Mouse (Mus musculus) v-Abl transformed pro-B cells (cell line): ENCODE data around the gene Kcnk6.
"Not testable (repeated sequence)": the region's sequence is repeated elsewhere in the genome, so short reads cannot be mapped to it uniquely, and the experiment has no call there.

Experiments used
- in situ Hi-C, 2 experiments: fragments of 400-800 bp; cut with MboI; formaldehyde crosslinking; loops; one replicate each; pipeline ENCODE4 v1.15.1; 2025; ENCODE audit not compliant: unreplicated experiment in 2 of 2

Gene Kcnk6

GRCm38 (mm10) chr7:29247706-29248105 lies 15.4 kb upstream of the Kcnk6 start:
- in situ Hi-C loops: loop anchor here (5.0 to 10.0 kb wide), 3 partner anchors 45 to 120 kb away; partner anchors contain the start of genes Ggn (in 1 of the 2), Ryr1 (in 1 of the 2) and Spred3 (in 1 of the 2)

GRCm38 (mm10) chr7:29247314-29247700 lies 15.0 kb upstream of the Kcnk6 start:
- in situ Hi-C loops: loop anchor here (5.0 to 10.0 kb wide), 3 partner anchors 45 to 120 kb away; partner anchors contain the start of genes Ggn (in 1 of the 2), Ryr1 (in 1 of the 2) and Spred3 (in 1 of the 2)

GRCm38 (mm10) chr7:29246619-29247313 lies 14.5 kb upstream of the Kcnk6 start:
- in situ Hi-C loops: loop anchor here (5.0 to 10.0 kb wide), 3 partner anchors 46 to 119 kb away; partner anchors contain the start of genes Ggn (in 1 of the 2), Ryr1 (in 1 of the 2) and Spred3 (in 1 of the 2)

GRCm38 (mm10) chr7:29246015-29246414 lies 13.7 kb upstream of the Kcnk6 start:
- in situ Hi-C loops: loop anchor here (5.0 to 10.0 kb wide), 3 partner anchors 46 to 119 kb away; partner anchors contain the start of genes Ggn (in 1 of the 2), Ryr1 (in 1 of the 2) and Spred3 (in 1 of the 2)

GRCm38 (mm10) chr7:29244732-29245416 lies 12.6 kb upstream of the Kcnk6 start:
- in situ Hi-C loops: loop anchor here (5.0 to 10.0 kb wide), 3 partner anchors 47 to 118 kb away; partner anchors contain the start of genes Ryr1 (in 2 of the 2), Ggn (in 1 of the 2) and Spred3 (in 1 of the 2)

GRCm38 (mm10) chr7:29238019-29238967 lies 6.0 kb upstream of the Kcnk6 start, which contains the start of gene Yif1b:
Gene Yif1b (plus strand): TSS chr7:29238329.
- in situ Hi-C loops: no loop called here

- in situ Hi-C loops: not testable (repeated sequence)
Observed at GRCm38 (mm10) chr7:29237596-29237995, 5.3 kb upstream of the Kcnk6 start.

- in situ Hi-C loops: no loop called here
Observed at GRCm38 (mm10) chr7:29236593-29236992, 4.3 kb upstream of the Kcnk6 start.

GRCm38 (mm10) chr7:29234661-29235060 lies 2.3 kb upstream of the Kcnk6 start:
- in situ Hi-C loops: loop anchor here in 1 of 2 experiments (5.0 kb wide), 1 partner anchor 52 kb away; the partner anchor contains the start of gene Psmd8

GRCm38 (mm10) chr7:29233745-29234144 lies 1.4 kb upstream of the Kcnk6 start:
- in situ Hi-C loops: loop anchor here in 1 of 2 experiments (5.0 kb wide), 1 partner anchor 51 kb away; the partner anchor contains the start of gene Psmd8

- in situ Hi-C loops: loop anchor here in 1 of 2 experiments (5.0 kb wide), 1 partner anchor 49 kb away; the partner anchor contains the start of gene Psmd8
Observed at GRCm38 (mm10) chr7:29231517-29231916, 798 bp downstream of the Kcnk6 start.

- in situ Hi-C loops: loop anchor here in 1 of 2 experiments (5.0 kb wide), 1 partner anchor 48 kb away; the partner anchor contains the start of gene Psmd8
Observed at GRCm38 (mm10) chr7:29230560-29230959, 1.8 kb downstream of the Kcnk6 start.

GRCm38 (mm10) chr7:29228202-29228601 lies 4.1 kb downstream of the Kcnk6 start:
- in situ Hi-C loops: no loop called here

- in situ Hi-C loops: no loop called here
Observed at GRCm38 (mm10) chr7:29225520-29225919, 6.8 kb downstream of the Kcnk6 start.

GRCm38 (mm10) chr7:29224756-29225394 lies 7.4 kb downstream of the Kcnk6 start:
- in situ Hi-C loops: no loop called here

- in situ Hi-C loops: no loop called here
Observed at GRCm38 (mm10) chr7:29214846-29215245, 17.5 kb downstream of the Kcnk6 start.

- in situ Hi-C loops: no loop called here
Observed at GRCm38 (mm10) chr7:29214236-29214635, 18.1 kb downstream of the Kcnk6 start.

- in situ Hi-C loops: no loop called here
Observed at GRCm38 (mm10) chr7:29213675-29214082, 18.6 kb downstream of the Kcnk6 start, which contains the start of gene Catsperg1. Gene Catsperg1 (minus strand): TSS chr7:29214035.
